Mouse (Mus musculus) G1E-ER4 (cell line): ENCODE data around the gene Pgr15l. TPM values are rescaled to one million over a fixed set of nuclear protein-coding genes. Genes with fewer than 3 reads are reported as not detected.

ENCODE experiments used
- GATA1 ChIP-seq: IDR thresholded peaks from one replicate; pipeline ENCODE4 v1.8.0; 2012; ENCODE audit warnings: low read length, inconsistent platforms
- polyA plus RNA-seq: library from polyadenylated mRNA; stranded (reverse); fragments of >175 nt; gene quantifications from 2 replicates; pipeline ENCODE4 v1.2.3, GENCODE M21; 2012

Pgr15l gene
- polyA plus RNA-seq = not detected in 2 replicates

GRCm38 (mm10) chrX:97072369-97072768, at the start of gene Pgr15l:
TSS of gene Pgr15l (plus strand) at chrX:97072596.
- TF ChIP-seq GATA1 = no peak

GRCm38 (mm10) chrX:97027540-97027939, 44.9 kb upstream of the Pgr15l start:
- TF ChIP-seq GATA1 = no peak

DNA sequence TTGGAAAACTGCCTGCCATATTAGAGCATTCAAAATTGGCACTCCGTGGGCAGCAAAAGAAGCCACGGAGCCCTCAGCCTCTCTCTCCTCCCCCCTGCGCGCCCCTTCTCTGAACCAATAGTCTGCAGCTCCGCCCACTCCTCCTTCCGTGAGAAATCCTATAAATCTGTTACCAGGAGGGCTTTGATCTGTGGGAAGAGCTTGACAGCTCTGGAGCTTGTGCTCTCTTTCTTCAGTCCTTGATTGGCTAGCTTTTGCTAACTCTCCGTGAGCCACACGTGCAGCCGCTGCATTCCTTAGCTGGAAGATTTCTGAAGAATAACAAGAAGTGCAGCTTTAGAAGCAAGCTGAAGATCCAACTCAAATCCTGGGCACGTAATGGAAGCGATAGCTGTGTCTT, 2.6 kb upstream of the Pgr15l start:
- no peak for TF ChIP-seq GATA1
